Mouse (Mus musculus): ENCODE data around the gene Cldnd1. TPM values are rescaled to one million over a fixed set of nuclear protein-coding genes. Genes with fewer than 3 reads are reported as not detected.
A peak's percentile ranks its signal among the peaks of the same experiment; 100 is the strongest.

Gene Cldnd1
- total and polyA plus RNA-seq, 3 experiments = 3.3 to 93.5 (median 18.5) TPM

DNA sequence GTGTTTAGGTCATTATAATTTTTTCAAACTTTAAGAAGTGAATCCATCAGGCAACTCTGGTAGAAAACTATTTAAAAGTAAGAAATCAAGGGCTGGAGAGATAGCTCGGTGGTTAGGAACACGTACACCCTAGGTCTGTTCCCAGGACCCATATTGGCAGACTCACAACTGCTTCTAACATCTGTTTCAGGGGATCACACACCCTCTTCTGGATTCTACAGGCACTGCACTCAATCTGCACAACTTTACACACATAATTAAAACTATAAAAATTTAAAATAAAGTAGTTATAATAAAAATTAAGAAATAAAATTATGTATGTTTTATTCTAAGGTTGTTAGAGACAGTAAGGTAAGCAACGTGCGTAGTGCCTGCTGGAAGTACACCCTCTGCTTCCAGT, 10.5 kb downstream of the Cldnd1 start:
- H3K36me3 ChIP-seq (replicated peaks) = peaks cover 18% of the 10 kb centered on the region
- no peak overlapping the region for H3K4me3 ChIP-seq (ENCODE audit: low read depth, low read length)
- peaks cover 7% of the 10 kb centered on the region; the same call in 1 of the 2 replicates for H3K4me1 ChIP-seq (ENCODE audit: insufficient read depth, low read depth, low read length)
- DNase-seq (ENCODE audit: low spot score) (no peak), ATAC-seq (ENCODE audit: extremely low read depth, insufficient number of reproducible peaks, low FRiP score, poor library complexity, severe bottlenecking) (no peak)
- TF ChIP-seq GATA2 (IDR thresholded peaks at IDR 0.05; ENCODE audit: borderline replicate concordance, low read depth, low read length) = no peak
- no peaks in the 10 kb centered on the region; the same call in 1 of the 2 replicates for H3K9me3 ChIP-seq (replicated peaks)
- no peaks in the 10 kb centered on the region for H3K27me3 ChIP-seq (ENCODE audit: insufficient read depth, low read length)

DNA sequence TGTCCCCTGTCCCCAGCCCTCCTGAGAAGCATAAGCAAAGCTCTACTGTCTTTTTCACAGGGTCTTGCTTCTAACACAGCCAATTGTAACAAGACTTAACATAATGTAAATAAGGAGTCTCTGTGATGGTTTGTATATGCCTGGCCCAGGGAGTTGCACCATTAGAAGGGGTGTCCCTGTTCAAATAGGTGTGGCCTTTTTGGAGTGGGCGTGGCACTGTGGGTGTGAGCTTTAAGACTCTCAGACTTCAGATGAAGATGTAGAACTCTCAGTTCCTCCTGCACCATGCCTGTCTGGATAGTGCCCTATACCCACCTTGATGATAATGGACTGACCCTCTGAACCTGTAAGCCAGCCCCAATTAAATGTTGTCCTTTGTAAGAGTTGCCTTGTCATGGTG, 11.1 kb downstream of the Cldnd1 start:
- H3K4me3 ChIP-seq (ENCODE audit: low read depth, low read length) = no peak overlapping the region
- ATAC-seq (ENCODE audit: extremely low read depth, insufficient number of reproducible peaks, low FRiP score, poor library complexity, severe bottlenecking) = no peak
- peaks cover 7% of the 10 kb centered on the region; the same call in 1 of the 2 replicates for H3K4me1 ChIP-seq (ENCODE audit: insufficient read depth, low read depth, low read length)
- DNase-seq (ENCODE audit: low spot score) = no peak
- TF ChIP-seq GATA2 (IDR thresholded peaks at IDR 0.05; ENCODE audit: borderline replicate concordance, low read depth, low read length) (no peak), GATA1 (IDR thresholded peaks at IDR 0.05; ENCODE audit: borderline replicate concordance, low read length) (no peak), TAL1 (conservative IDR thresholded peaks at IDR 0.05; ENCODE audit: low read depth, low read length) (no peak)
- H3K36me3 ChIP-seq (replicated peaks) = peaks cover 12% of the 10 kb centered on the region
- H3K9me3 ChIP-seq (replicated peaks) = no peaks in the 10 kb centered on the region; the same call in 1 of the 2 replicates
- no peaks in the 10 kb centered on the region for H3K27me3 ChIP-seq (ENCODE audit: insufficient read depth, low read length)

DNA sequence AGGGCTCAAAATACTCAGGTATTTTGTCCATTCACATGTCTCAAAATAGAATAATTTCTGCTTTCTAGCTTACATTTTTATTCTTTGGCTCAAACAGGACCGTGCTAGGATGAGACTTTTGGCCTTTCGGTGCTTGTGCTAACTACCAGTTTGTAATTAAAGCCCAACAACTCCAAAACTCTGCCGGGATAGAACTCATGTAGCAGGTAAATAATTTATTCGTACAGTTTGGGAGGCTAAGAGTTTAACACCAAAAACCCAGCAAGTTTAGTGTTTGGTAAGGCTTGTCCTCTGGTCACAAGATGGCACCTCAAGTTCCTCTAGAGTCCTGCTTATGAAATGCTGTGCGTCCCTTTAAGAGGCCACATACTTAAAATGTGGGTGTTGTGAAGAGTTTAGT, 13.0 kb downstream of the Cldnd1 start:
- H3K27me3 ChIP-seq (ENCODE audit: insufficient read depth, low read length) = no peaks in the 10 kb centered on the region
- ATAC-seq (ENCODE audit: extremely low read depth, insufficient number of reproducible peaks, low FRiP score, poor library complexity, severe bottlenecking) (no peak), DNase-seq (ENCODE audit: low spot score) (no peak)
- no peak overlapping the region for H3K4me3 ChIP-seq (ENCODE audit: low read depth, low read length)
- H3K36me3 ChIP-seq (replicated peaks) = peaks cover 2% of the 10 kb centered on the region
- H3K4me1 ChIP-seq (ENCODE audit: insufficient read depth, low read depth, low read length) = peaks cover 10% of the 10 kb centered on the region
- H3K9me3 ChIP-seq (replicated peaks) = no peaks in the 10 kb centered on the region; the same call in 1 of the 2 replicates
- TF ChIP-seq CTCF (IDR thresholded peaks at IDR 0.05; ENCODE audit: low read depth, low read length) = no peak
- TF ChIP-seq GATA2 (IDR thresholded peaks at IDR 0.05; ENCODE audit: borderline replicate concordance, low read depth, low read length) = no peak
- TF ChIP-seq GATA1 (IDR thresholded peaks at IDR 0.05; ENCODE audit: borderline replicate concordance, low read length) = no peak
- TF ChIP-seq POLR2AphosphoS5 (IDR thresholded peaks at IDR 0.05; ENCODE audit: insufficient replicate concordance, low read depth, low read length) = no peak
- TF ChIP-seq TAL1 (conservative IDR thresholded peaks at IDR 0.05; ENCODE audit: low read depth, low read length) = no peak

DNA sequence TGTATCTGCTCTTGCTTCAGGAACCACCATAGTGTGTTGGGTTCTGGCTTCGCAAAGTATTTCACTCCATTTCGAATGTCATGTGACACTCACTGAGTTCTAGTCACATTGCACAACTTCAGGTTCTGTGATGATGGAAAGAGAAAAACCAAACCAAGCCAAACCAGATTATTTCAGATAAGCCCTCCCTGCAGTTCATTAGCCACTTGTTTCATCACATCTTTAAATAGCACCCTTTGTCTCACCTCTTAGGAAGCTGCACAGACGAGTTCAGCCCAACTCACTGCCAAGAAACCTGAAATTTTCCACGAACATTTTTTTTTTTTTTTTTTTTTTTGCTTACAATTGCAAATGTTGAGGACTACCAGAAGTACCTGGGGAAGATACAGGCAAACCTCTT, 19.0 kb downstream of the Cldnd1 start:
- no peaks in the 10 kb centered on the region for H3K36me3 ChIP-seq (replicated peaks)
- H3K4me1 ChIP-seq (ENCODE audit: insufficient read depth, low read depth, low read length) = peaks cover 14% of the 10 kb centered on the region
- ATAC-seq (ENCODE audit: extremely low read depth, insufficient number of reproducible peaks, low FRiP score, poor library complexity, severe bottlenecking) = no peak
- no peaks in the 10 kb centered on the region; the same call in 1 of the 2 replicates for H3K9me3 ChIP-seq (replicated peaks)
- H3K27me3 ChIP-seq (ENCODE audit: insufficient read depth, low read length) = no peaks in the 10 kb centered on the region
- DNase-seq (ENCODE audit: low spot score) = no peak
- H3K4me3 ChIP-seq (ENCODE audit: low read depth, low read length) = no peak overlapping the region
- TF ChIP-seq TAL1 (conservative IDR thresholded peaks at IDR 0.05; ENCODE audit: low read depth, low read length) (no peak), CTCF (IDR thresholded peaks at IDR 0.05; ENCODE audit: low read depth, low read length) (no peak), GATA1 (IDR thresholded peaks at IDR 0.05; ENCODE audit: borderline replicate concordance, low read length) (no peak), GATA2 (IDR thresholded peaks at IDR 0.05; ENCODE audit: borderline replicate concordance, low read depth, low read length) (no peak), POLR2AphosphoS5 (IDR thresholded peaks at IDR 0.05; ENCODE audit: insufficient replicate concordance, low read depth, low read length) (no peak)

DNA sequence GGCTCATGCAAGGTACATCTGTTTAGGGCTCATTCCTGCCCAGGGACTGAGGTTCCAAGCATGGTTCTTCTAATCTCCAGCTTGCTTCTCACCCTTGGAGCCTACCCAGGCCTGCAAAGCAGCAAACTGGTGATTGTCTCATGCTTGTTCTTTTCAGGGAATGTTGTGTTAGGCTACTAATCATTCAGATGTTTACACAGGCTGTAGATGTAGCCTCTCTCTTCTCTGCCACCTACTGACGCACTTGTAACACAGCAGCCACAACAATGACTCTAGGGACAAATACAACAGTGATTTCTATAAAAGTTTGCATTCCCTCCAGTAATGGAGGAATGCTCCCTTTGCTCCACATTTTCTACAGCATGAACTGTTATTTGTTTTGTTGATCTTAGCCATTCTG, 23.6 kb downstream of the Cldnd1 start:
- H3K36me3 ChIP-seq (replicated peaks) = no peaks in the 10 kb centered on the region
- no peaks in the 10 kb centered on the region for H3K9me3 ChIP-seq (replicated peaks)
- ATAC-seq (ENCODE audit: extremely low read depth, insufficient number of reproducible peaks, low FRiP score, poor library complexity, severe bottlenecking) = peak; percentile 63
- TF ChIP-seq GATA1 (IDR thresholded peaks at IDR 0.05; ENCODE audit: borderline replicate concordance, low read length) (no peak), CTCF (IDR thresholded peaks at IDR 0.05; ENCODE audit: low read depth, low read length) (peak; percentile 12; the same call in 1 of the 2 replicates), GATA2 (IDR thresholded peaks at IDR 0.05; ENCODE audit: borderline replicate concordance, low read depth, low read length) (no peak), TAL1 (conservative IDR thresholded peaks at IDR 0.05; ENCODE audit: low read depth, low read length) (no peak)
- no peak for DNase-seq (ENCODE audit: low spot score)
- H3K4me1 ChIP-seq (ENCODE audit: insufficient read depth, low read depth, low read length) = peaks cover 11% of the 10 kb centered on the region
- no peak overlapping the region for H3K4me3 ChIP-seq (ENCODE audit: low read depth, low read length)
- no peaks in the 10 kb centered on the region for H3K27me3 ChIP-seq (ENCODE audit: insufficient read depth, low read length)

DNA sequence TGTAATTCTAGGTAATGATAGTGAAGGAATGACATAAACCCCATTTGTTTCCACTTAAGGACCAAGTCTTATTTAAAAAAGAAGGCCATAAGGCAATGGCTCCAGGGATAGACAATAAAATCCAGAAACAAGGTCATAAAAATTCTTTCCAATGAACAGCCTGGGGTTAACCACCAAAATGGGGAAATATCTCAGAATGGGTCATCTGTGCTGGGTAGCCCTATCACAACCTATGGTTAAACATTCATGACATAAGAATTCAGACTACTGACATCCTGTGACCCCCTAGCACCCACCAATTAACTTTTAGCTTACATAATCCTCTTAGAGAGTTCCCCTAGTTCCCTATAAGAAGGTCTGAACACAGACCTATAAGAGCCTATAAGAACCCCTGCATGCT, 28.5 kb downstream of the Cldnd1 start:
- ATAC-seq (ENCODE audit: extremely low read depth, insufficient number of reproducible peaks, low FRiP score, poor library complexity, severe bottlenecking) (no peak), DNase-seq (ENCODE audit: low spot score) (no peak)
- no peaks in the 10 kb centered on the region for H3K27me3 ChIP-seq (ENCODE audit: insufficient read depth, low read length)
- no peaks in the 10 kb centered on the region for H3K9me3 ChIP-seq (replicated peaks)
- no peak overlapping the region for H3K4me3 ChIP-seq (ENCODE audit: low read depth, low read length)
- no peaks in the 10 kb centered on the region for H3K36me3 ChIP-seq (replicated peaks)
- peaks cover 4% of the 10 kb centered on the region for H3K4me1 ChIP-seq (ENCODE audit: insufficient read depth, low read depth, low read length)
- TF ChIP-seq TAL1 (conservative IDR thresholded peaks at IDR 0.05; ENCODE audit: low read depth, low read length) (no peak), GATA1 (IDR thresholded peaks at IDR 0.05; ENCODE audit: borderline replicate concordance, low read length) (no peak), CTCF (IDR thresholded peaks at IDR 0.05; ENCODE audit: low read depth, low read length) (no peak), POLR2AphosphoS5 (IDR thresholded peaks at IDR 0.05; ENCODE audit: insufficient replicate concordance, low read depth, low read length) (no peak), GATA2 (IDR thresholded peaks at IDR 0.05; ENCODE audit: borderline replicate concordance, low read depth, low read length) (no peak)

DNA sequence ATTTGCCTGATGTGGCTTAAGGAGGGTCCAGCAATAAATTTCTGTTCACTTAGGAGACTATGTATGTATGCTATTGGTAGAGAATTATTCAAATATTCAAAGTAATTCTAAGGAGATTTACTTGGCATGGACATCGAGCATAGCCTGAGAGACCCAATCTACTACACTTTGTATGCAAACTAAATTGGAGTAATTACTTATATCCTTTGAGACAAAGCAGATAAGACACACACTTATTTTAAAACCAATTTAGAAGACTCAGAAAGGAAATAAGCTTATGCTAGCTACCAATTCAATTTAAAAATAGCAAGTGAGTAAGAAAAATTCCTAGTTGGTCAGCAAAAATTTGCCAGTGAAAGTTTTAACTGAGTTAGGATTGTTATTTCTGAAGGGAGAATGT, 35.4 kb downstream of the Cldnd1 start, which contains the start of gene Olfr172:
Gene Olfr172 (minus strand): TSS at position 101 of the 400 bp plus-strand sequence.
- Histone ChIP-seq H3K4me1 (ENCODE audit: insufficient read depth, low read depth, low read length) (no peaks in the 10 kb centered on the region), H3K4me3 (ENCODE audit: low read depth, low read length) (no peak within 1 kb of the TSS), H3K36me3 (replicated peaks) (no peaks in the 10 kb centered on the region), H3K27me3 (ENCODE audit: insufficient read depth, low read length) (no peaks in the 10 kb centered on the region), H3K9me3 (replicated peaks) (peaks cover 3% of the 10 kb centered on the region; the same call in 1 of the 2 replicates)
- TF ChIP-seq CTCF (IDR thresholded peaks at IDR 0.05; ENCODE audit: low read depth, low read length) = no peak
- no peak for TF ChIP-seq GATA1 (IDR thresholded peaks at IDR 0.05; ENCODE audit: borderline replicate concordance, low read length)
- no peak for TF ChIP-seq POLR2AphosphoS5 (IDR thresholded peaks at IDR 0.05; ENCODE audit: insufficient replicate concordance, low read depth, low read length)
- no peak for TF ChIP-seq TAL1 (conservative IDR thresholded peaks at IDR 0.05; ENCODE audit: low read depth, low read length)
- TF ChIP-seq GATA2 (IDR thresholded peaks at IDR 0.05; ENCODE audit: borderline replicate concordance, low read depth, low read length) = no peak
- ATAC-seq (ENCODE audit: extremely low read depth, insufficient number of reproducible peaks, low FRiP score, poor library complexity, severe bottlenecking) = no peak
- DNase-seq (ENCODE audit: low spot score) = no peak

Data from G1E (cell line).